In genomic region chr11:101251031-101251430, GRCm38 (mm10) we compare ENCODE assay signal across 17 mouse cellular contexts. TPM values are rescaled to one million over a fixed set of nuclear protein-coding genes. Genes with fewer than 3 reads are reported as not detected.
"Had no signal": no experiment of that assay in that cellular context is flagged by ENCODE, and none has a peak within 500 bp of the region (broad histone marks: within the 10 kb centered on the region; RNA-seq: fewer than 3 reads in every experiment).

No protein-coding gene starts in this region.

- H3K9me3 ChIP-seq: intestine, embryonic 15.5 days; limb, embryonic 12.5 days; limb, embryonic 15.5 days; liver, embryonic 12.5 days had no signal

- H3K4me3 ChIP-seq: intestine, embryonic 15.5 days; layer of hippocampus, adult 2 months; left cerebral cortex, adult 2 months; limb, embryonic 12.5 days; limb, embryonic 15.5 days; liver, embryonic 12.5 days had no signal

- H3K9ac ChIP-seq: intestine, embryonic 15.5 days; limb, embryonic 12.5 days; limb, embryonic 15.5 days; liver, embryonic 12.5 days had no signal

- H3K27me3 ChIP-seq: intestine, embryonic 15.5 days had no signal

- DNase-seq: layer of hippocampus, adult 9-11 months; lung, adult 2 months; lung, postnatal 14 days; lung, postnatal 4 days; midbrain, embryonic 14.5 days; thymus, adult 18-20 months; thymus, postnatal 36 days had no signal

- H3K27ac ChIP-seq: intestine, embryonic 15.5 days; layer of hippocampus, adult 2 months; left cerebral cortex, adult 2 months; limb, embryonic 12.5 days; limb, embryonic 15.5 days; liver, embryonic 12.5 days had no signal

- H3K4me2 ChIP-seq: intestine, embryonic 15.5 days; limb, embryonic 12.5 days; limb, embryonic 15.5 days; liver, embryonic 12.5 days; midbrain, embryonic 11.5 days had no signal

- ATAC-seq: intestine, embryonic 15.5 days; liver, embryonic 12.5 days had no signal

RNA-seq across cellular contexts. Expression of gene Ramp2, which starts 5.2 kb away (rescaled TPM):
- total RNA-seq: megakaryocyte-erythroid progenitor cell, adult 5-6 weeks had no signal

RNA-seq across cellular contexts. Expression of gene Wnk4, which starts 9.3 kb away (rescaled TPM):
- total RNA-seq: megakaryocyte progenitor cell, adult 5-6 weeks had no signal

RNA-seq across cellular contexts. Expression of gene Cntd1, which starts 27.8 kb away (rescaled TPM):
- total RNA-seq: midbrain, postnatal 0 days had no signal
